Mouse (Mus musculus) bone marrow macrophage, adult 2 months (primary cell): Measurements from ENCODE around the gene Gstt1. TPM values are rescaled to one million over a fixed set of nuclear protein-coding genes. Genes with fewer than 3 reads are reported as not detected.
"Not testable (repeated sequence)": the region's sequence is repeated elsewhere in the genome, so short reads cannot be mapped to it uniquely, and the experiment has no call there.

ENCODE experiments used
- H3K27ac ChIP-seq: 2 replicates; pipeline ENCODE4 v1.5.1; 2012; ENCODE audit warnings: low read depth, low read length; ENCODE audit not compliant: insufficient read depth
- H3K4me1 ChIP-seq: 2 replicates; pipeline ENCODE4 v1.6.1; 2012; ENCODE audit warnings: low read length; ENCODE audit not compliant: control insufficient read depth, insufficient read depth
- H3K4me3 ChIP-seq: 2 replicates; pipeline ENCODE4 v1.5.1; 2012; ENCODE audit warnings: mild to moderate bottlenecking, low read length, moderate library complexity; ENCODE audit not compliant: insufficient read depth
- CTCF ChIP-seq: IDR thresholded peaks from 2 replicates; pipeline ENCODE4 v1.5.1; 2012; ENCODE audit warnings: low read depth, mild to moderate bottlenecking, low read length, moderate library complexity
- POLR2A ChIP-seq: IDR thresholded peaks from 2 replicates; pipeline ENCODE4 v1.6.1; 2012; ENCODE audit warnings: mild to moderate bottlenecking, low read depth, low read length, borderline replicate concordance
- polyA plus RNA-seq: library from polyadenylated mRNA; stranded (reverse); fragments of >200 nt; gene quantifications from 2 replicates; pipeline ENCODE4 v1.2.4, GENCODE M21; 2012; ENCODE audit not compliant: missing spikeins, insufficient read depth, insufficient read length

Gstt1 gene
- polyA plus RNA-seq, 1 experiment = 4.1 TPM

GRCm38 (mm10) chr10:75788277-75788676 is 10.1 kb downstream of the Gstt1 start:
- no peak for TF ChIP-seq POLR2A
- TF ChIP-seq CTCF = no peak
- Histone ChIP-seq H3K4me3 (no peak overlapping the region), H3K4me1 (peaks cover 7% of the 10 kb centered on the region; the same call in 1 of the 2 replicates), H3K27ac (no peak overlapping the region)

- Histone ChIP-seq H3K4me1 (peaks cover 8% of the 10 kb centered on the region), H3K27ac (no peak overlapping the region), H3K4me3 (no peak overlapping the region)
- TF ChIP-seq POLR2A (no peak), CTCF (no peak)
Measured at GRCm38 (mm10) chr10:75785442-75785841, 12.9 kb downstream of the Gstt1 start.

GRCm38 (mm10) chr10:75780769-75781578 is 17.4 kb downstream of the Gstt1 start, which contains the start of the genes Gm20441 and Gstt3:
TSS of gene Gm20441 (minus strand) at chr10:75780954.
TSS of gene Gstt3 (minus strand) at chr10:75781414.
- H3K27ac ChIP-seq = peak within 1 kb of the TSS; percentile 69
- TF ChIP-seq POLR2A = no peak
- TF ChIP-seq CTCF = no peak

GRCm38 (mm10) chr10:75779206-75780174 is 18.9 kb downstream of the Gstt1 start:
- no peak for TF ChIP-seq POLR2A
- no peak for TF ChIP-seq CTCF
- H3K27ac ChIP-seq = no peak overlapping the region
- no peak overlapping the region for H3K4me3 ChIP-seq
- H3K4me1 ChIP-seq = peaks cover 13% of the 10 kb centered on the region

More at GRCm38 (mm10) chr10:75780769-75781578, 17.4 kb downstream of the Gstt1 start, which contains the start of the genes Gm20441 and Gstt3:
- Histone ChIP-seq H3K4me3 (peak within 1 kb of the TSS; percentile 75), H3K4me1 (peaks cover 13% of the 10 kb centered on the region)

GRCm38 (mm10) chr10:75777885-75778284 is 20.5 kb downstream of the Gstt1 start:
- TF ChIP-seq POLR2A = no peak
- TF ChIP-seq CTCF = no peak
- Histone ChIP-seq H3K4me3 (no peak overlapping the region), H3K4me1 (peaks cover 6% of the 10 kb centered on the region; the same call in 1 of the 2 replicates), H3K27ac (no peak overlapping the region)

GRCm38 (mm10) chr10:75776562-75776961 is 21.8 kb downstream of the Gstt1 start:
- Histone ChIP-seq H3K4me1 (peaks cover 10% of the 10 kb centered on the region), H3K27ac (no peak overlapping the region), H3K4me3 (no peak overlapping the region)
- TF ChIP-seq CTCF (no peak), POLR2A (no peak)

GRCm38 (mm10) chr10:75774587-75774986 is 23.8 kb downstream of the Gstt1 start:
- H3K4me3 ChIP-seq = no peak overlapping the region
- no peak overlapping the region for H3K27ac ChIP-seq
- TF ChIP-seq CTCF = no peak
- TF ChIP-seq POLR2A = no peak
- peaks cover 5% of the 10 kb centered on the region; the same call in 1 of the 2 replicates for H3K4me1 ChIP-seq

- Histone ChIP-seq H3K4me1 (peaks cover 5% of the 10 kb centered on the region; the same call in 1 of the 2 replicates), H3K4me3 (no peak overlapping the region), H3K27ac (no peak overlapping the region)
- TF ChIP-seq POLR2A = no peak
- no peak for TF ChIP-seq CTCF
Measured at GRCm38 (mm10) chr10:75774102-75774501, 24.3 kb downstream of the Gstt1 start.

GRCm38 (mm10) chr10:75772795-75773664 is 25.4 kb downstream of the Gstt1 start, which contains the start of gene Ddt:
TSS of gene Ddt (minus strand) at chr10:75773414.
- Histone ChIP-seq H3K4me1 (peaks cover 5% of the 10 kb centered on the region; the same call in 1 of the 2 replicates), H3K27ac (no peak within 1 kb of the TSS), H3K4me3 (peak within 1 kb of the TSS; percentile 82)
- TF ChIP-seq POLR2A (no peak), CTCF (no peak)

GRCm38 (mm10) chr10:75767756-75768155 is 30.6 kb downstream of the Gstt1 start:
- H3K4me3 ChIP-seq, H3K27ac ChIP-seq: not testable (repeated sequence)
- H3K4me1 ChIP-seq = peaks cover 13% of the 10 kb centered on the region
